Mouse (Mus musculus) heart, embryonic 12.5 days (tissue): ENCODE measurements at regions not wholly inside any gene's neighbourhood (a gene's known extent, or its start where the extent isn't known, plus 50 kb on each side); places are given as distances from the start of the nearest gene placed in this dataset.

ENCODE experiments used
- ATAC-seq: fragments of 200-750 bp; cut with Nextera tagmentation; 2 replicates; pipeline ENCODE4 v1.8.0; 2017; ENCODE audit warnings: moderate TSS enrichment, moderate library complexity; ENCODE audit not compliant: insufficient number of reproducible peaks, low FRiP score
- H3K27ac ChIP-seq: fragments of 300-500 bp; sonication (generic); 2 replicates; pipeline ENCODE4 v1.5.1; 2016; ENCODE audit warnings: mild to moderate bottlenecking, moderate library complexity; ENCODE audit not compliant: poor library complexity, severe bottlenecking
- H3K27me3 ChIP-seq: fragments of 300-500 bp; sonication (generic); replicated peaks from 2 replicates; pipeline ENCODE4 v1.6.1; 2016; ENCODE audit warnings: mild to moderate bottlenecking, moderate library complexity
- H3K36me3 ChIP-seq: fragments of 300-500 bp; sonication (generic); 2 replicates; pipeline ENCODE4 v1.6.1; 2016; ENCODE audit warnings: mild to moderate bottlenecking, moderate library complexity
- H3K4me1 ChIP-seq: fragments of 300-500 bp; sonication (generic); replicated peaks from 2 replicates; pipeline ENCODE4 v1.6.1; 2016; ENCODE audit warnings: mild to moderate bottlenecking
- H3K4me2 ChIP-seq: fragments of 300-500 bp; sonication (generic); 2 replicates; pipeline ENCODE4 v1.6.1; 2016; ENCODE audit warnings: mild to moderate bottlenecking, moderate library complexity
- H3K4me3 ChIP-seq: fragments of 300-500 bp; sonication (generic); 2 replicates; pipeline ENCODE4 v1.5.1; 2016; ENCODE audit warnings: mild to moderate bottlenecking
- H3K9ac ChIP-seq: fragments of 300-500 bp; sonication (generic); 2 replicates; pipeline ENCODE4 v1.6.1; 2016; ENCODE audit warnings: mild to moderate bottlenecking, moderate library complexity
- H3K9me3 ChIP-seq: fragments of 300-500 bp; sonication (generic); replicated peaks from 2 replicates; pipeline ENCODE4 v1.6.1; 2016; ENCODE audit warnings: mild to moderate bottlenecking, moderate library complexity
- WGBS: fragments of 180-500 bp; shearing (Covaris S2); methylation state at CpG from one replicate; pipeline ENCODE4 v1.1.7; 2016; 5-methylcytosine and 5-hydroxymethylcytosine counted together

- H3K4me1 ChIP-seq, result no peaks in the 10 kb centered on the region
- H3K9ac ChIP-seq, result no peak overlapping the region
- H3K27me3 ChIP-seq, result no peaks in the 10 kb centered on the region
- no peaks in the 10 kb centered on the region for H3K9me3 ChIP-seq
- H3K27ac ChIP-seq, result no peak overlapping the region
- no peak overlapping the region for H3K4me3 ChIP-seq
- no peak for ATAC-seq
- WGBS, result 70% methylated on average over 10 of the region's 10 CpGs
- no peaks in the 10 kb centered on the region for H3K36me3 ChIP-seq
- no peak overlapping the region for H3K4me2 ChIP-seq
These were observed 182.0 kb downstream of the Klf5 start for GRCm38 (mm10) chr14:99480325-99481077.

GRCm38 (mm10) chr14:99487981-99488380 lies 189.5 kb downstream of the Klf5 start:
- H3K27me3 ChIP-seq, result no peaks in the 10 kb centered on the region
- no peaks in the 10 kb centered on the region for H3K36me3 ChIP-seq
- no peak overlapping the region for H3K4me3 ChIP-seq
- 80% methylated on average over 6 of the region's 6 CpGs for WGBS
- no peak for ATAC-seq
- no peak overlapping the region for H3K4me2 ChIP-seq
- no peaks in the 10 kb centered on the region for H3K4me1 ChIP-seq
- no peak overlapping the region for H3K9ac ChIP-seq
- H3K27ac ChIP-seq, result no peak overlapping the region
- no peaks in the 10 kb centered on the region for H3K9me3 ChIP-seq

GRCm38 (mm10) chr14:99493197-99493596 lies 194.7 kb downstream of the Klf5 start:
- Histone ChIP-seq H3K36me3 (no peaks in the 10 kb centered on the region), H3K4me1 (0 out of 2 replicates have a peak, but pooled peaks cover 9% of the 10 kb centered on the region), H3K27ac (no peak overlapping the region), H3K9me3 (no peaks in the 10 kb centered on the region), H3K4me3 (no peak overlapping the region), H3K4me2 (no peak overlapping the region), H3K9ac (no peak overlapping the region), H3K27me3 (no peaks in the 10 kb centered on the region)
- WGBS, result 76% methylated on average over 4 of the region's 4 CpGs
- no peak for ATAC-seq

- Histone ChIP-seq H3K36me3 (no peaks in the 10 kb centered on the region), H3K27ac (no peak overlapping the region), H3K4me1 (0 out of 2 replicates have a peak, but pooled peaks cover 9% of the 10 kb centered on the region), H3K9me3 (no peaks in the 10 kb centered on the region), H3K4me2 (no peak overlapping the region), H3K4me3 (no peak overlapping the region), H3K9ac (no peak overlapping the region), H3K27me3 (no peaks in the 10 kb centered on the region)
- no peak for ATAC-seq
- 89% methylated on average over 6 of the region's 6 CpGs for WGBS
These were observed 195.2 kb downstream of the Klf5 start for GRCm38 (mm10) chr14:99493659-99494058.

- 0 out of 2 replicates have a peak, but pooled peaks cover 2% of the 10 kb centered on the region for H3K9me3 ChIP-seq
- no peak overlapping the region for H3K9ac ChIP-seq
- H3K4me1 ChIP-seq, result 0 out of 2 replicates have a peak, but pooled peaks cover 9% of the 10 kb centered on the region
- H3K36me3 ChIP-seq, result no peaks in the 10 kb centered on the region
- WGBS, result 72% methylated on average over 7 of the region's 7 CpGs
- no peak overlapping the region for H3K4me3 ChIP-seq
- H3K27ac ChIP-seq, result no peak overlapping the region
- no peak for ATAC-seq
- H3K4me2 ChIP-seq, result no peak overlapping the region
- H3K27me3 ChIP-seq, result no peaks in the 10 kb centered on the region
These were observed 201.2 kb downstream of the Klf5 start for GRCm38 (mm10) chr14:99499502-99500266.

- Histone ChIP-seq H3K27me3 (no peaks in the 10 kb centered on the region), H3K9me3 (0 out of 2 replicates have a peak, but pooled peaks cover 2% of the 10 kb centered on the region)
- WGBS, result 49% methylated on average over 4 of the region's 4 CpGs
These were observed 206.4 kb downstream of the Klf5 start for GRCm38 (mm10) chr14:99504909-99505308.

GRCm38 (mm10) chr14:99509696-99510536 lies 211.4 kb downstream of the Klf5 start:
- no peak for ATAC-seq
- Histone ChIP-seq H3K9ac (no peak overlapping the region), H3K9me3 (peaks cover 4% of the 10 kb centered on the region; the same call in 1 of the 2 replicates), H3K27ac (no peak overlapping the region), H3K36me3 (no peaks in the 10 kb centered on the region), H3K4me1 (no peaks in the 10 kb centered on the region), H3K4me2 (no peak overlapping the region), H3K27me3 (no peaks in the 10 kb centered on the region), H3K4me3 (no peak overlapping the region)
- 50% methylated on average over 3 of the region's 3 CpGs for WGBS

More at GRCm38 (mm10) chr14:99504909-99505308, 206.4 kb downstream of the Klf5 start:
- H3K4me1 ChIP-seq, result no peaks in the 10 kb centered on the region
- H3K9ac ChIP-seq, result no peak overlapping the region
- no peak overlapping the region for H3K4me3 ChIP-seq
- no peak for ATAC-seq
- no peaks in the 10 kb centered on the region for H3K36me3 ChIP-seq
- H3K4me2 ChIP-seq, result no peak overlapping the region
- H3K27ac ChIP-seq, result no peak overlapping the region

- Histone ChIP-seq H3K4me3 (no peak overlapping the region), H3K27me3 (no peaks in the 10 kb centered on the region), H3K9ac (no peak overlapping the region), H3K36me3 (no peaks in the 10 kb centered on the region), H3K4me2 (no peak overlapping the region), H3K27ac (no peak overlapping the region), H3K9me3 (peaks cover 4% of the 10 kb centered on the region; the same call in 1 of the 2 replicates), H3K4me1 (no peaks in the 10 kb centered on the region)
- no peak for ATAC-seq
- 92% methylated on average over 1 of the region's 1 CpGs for WGBS
These were observed 217.0 kb downstream of the Klf5 start for GRCm38 (mm10) chr14:99515474-99515873.

GRCm38 (mm10) chr14:99516703-99517102 lies 218.2 kb downstream of the Klf5 start:
- ATAC-seq, result no peak
- Histone ChIP-seq H3K36me3 (no peaks in the 10 kb centered on the region), H3K4me3 (no peak overlapping the region), H3K27me3 (no peaks in the 10 kb centered on the region), H3K4me2 (no peak overlapping the region), H3K9ac (no peak overlapping the region), H3K9me3 (peaks cover 4% of the 10 kb centered on the region; the same call in 1 of the 2 replicates), H3K27ac (no peak overlapping the region), H3K4me1 (no peaks in the 10 kb centered on the region)
- 70% methylated on average over 6 of the region's 6 CpGs for WGBS

- no peaks in the 10 kb centered on the region for H3K27me3 ChIP-seq
- H3K36me3 ChIP-seq, result no peaks in the 10 kb centered on the region
- H3K27ac ChIP-seq, result no peak overlapping the region
- ATAC-seq, result no peak
- no peak overlapping the region for H3K4me2 ChIP-seq
- H3K9me3 ChIP-seq, result no peaks in the 10 kb centered on the region
- no peaks in the 10 kb centered on the region for H3K4me1 ChIP-seq
- H3K9ac ChIP-seq, result no peak overlapping the region
- 86% methylated on average over 6 of the region's 6 CpGs for WGBS
- no peak overlapping the region for H3K4me3 ChIP-seq
These were observed 221.9 kb downstream of the Klf5 start for GRCm38 (mm10) chr14:99520343-99520742.
